Mouse (Mus musculus) embryonic fibroblast, embryonic 13.5 days (primary cell): ENCODE results near the gene Cacnb1. TPM values are rescaled to one million over a fixed set of nuclear protein-coding genes. Genes with fewer than 3 reads are reported as not detected.

Source experiments
- H3K27ac ChIP-seq: 2 replicates; pipeline ENCODE4 v1.5.1; 2012; ENCODE audit warnings: low read length, control low read depth, inconsistent platforms; ENCODE audit not compliant: insufficient read depth
- H3K4me1 ChIP-seq: 2 replicates; pipeline ENCODE4 v1.6.1; 2011; ENCODE audit warnings: low read length; ENCODE audit not compliant: control insufficient read depth, insufficient read depth
- H3K4me3 ChIP-seq: 2 replicates; pipeline ENCODE4 v1.5.1; 2011; ENCODE audit warnings: mild to moderate bottlenecking, control low read depth, low read length; ENCODE audit not compliant: insufficient read depth
- CTCF ChIP-seq: IDR thresholded peaks from 2 replicates; pipeline ENCODE4 v1.5.1; 2011; ENCODE audit warnings: mild to moderate bottlenecking, control low read depth, low read length, moderate library complexity, borderline replicate concordance; ENCODE audit not compliant: insufficient read depth
- POLR2A ChIP-seq: IDR thresholded peaks from 2 replicates; pipeline ENCODE4 v1.6.1; 2011; ENCODE audit warnings: low read depth, mild to moderate bottlenecking, control low read depth, low read length, moderate library complexity
- polyA plus RNA-seq: library from polyadenylated mRNA; stranded (reverse); fragments of >200 nt; gene quantifications from 2 replicates; pipeline ENCODE4 v1.2.4, GENCODE M21; 2011; ENCODE audit warnings: low read depth; ENCODE audit not compliant: missing spikeins, insufficient read length

Gene Cacnb1
- polyA plus RNA-seq, 1 experiment: 4.9 TPM

GRCm38 (mm10) chr11:97995564-97996288 is 27.1 kb downstream of the Cacnb1 start, which contains the start of gene Arl5c:
Gene Arl5c, minus strand, starts transcription at chr11:97996181.
- Histone ChIP-seq H3K4me1 (no peaks in the 10 kb centered on the region), H3K27ac (no peak within 1 kb of the TSS), H3K4me3 (peak within 1 kb of the TSS; percentile 45)
- no peak for TF ChIP-seq POLR2A
- no peak for TF ChIP-seq CTCF

DNA sequence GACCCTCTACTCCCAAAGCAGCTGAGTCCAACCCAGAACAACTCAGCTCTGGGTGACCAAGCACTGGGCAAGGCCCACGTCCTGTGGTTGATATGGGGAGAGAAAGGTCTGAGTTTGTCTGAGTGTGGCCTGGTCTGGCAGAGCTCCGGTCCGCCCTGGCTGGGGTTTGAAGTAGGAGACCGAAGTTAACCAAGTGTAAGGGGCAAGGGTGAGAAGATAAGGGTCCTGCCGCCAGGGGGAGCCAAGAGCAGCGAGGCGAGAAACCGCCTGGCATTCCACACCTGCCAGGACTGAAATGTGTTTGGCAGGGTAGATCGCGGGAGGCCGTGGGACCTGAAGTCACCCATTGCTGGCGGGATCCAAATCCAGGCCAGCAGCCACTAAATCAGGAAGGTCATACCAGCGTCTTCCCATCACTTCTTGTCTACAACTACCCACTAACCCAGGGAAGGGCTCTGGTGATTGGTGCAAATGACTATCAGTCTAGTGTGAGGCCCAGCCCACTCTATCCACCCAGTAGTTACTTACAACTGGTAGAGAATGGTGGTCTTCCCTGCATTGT is 28.2 kb downstream of the Cacnb1 start:
- TF ChIP-seq CTCF (peak; percentile 53; the same call in 1 of the 2 replicates), POLR2A (no peak)
- peak overlapping the region; percentile 45; the same call in 1 of the 2 replicates for H3K4me3 ChIP-seq
- H3K4me1 ChIP-seq: peaks cover 3% of the 10 kb centered on the region; the same call in 1 of the 2 replicates
- H3K27ac ChIP-seq: no peak overlapping the region

GRCm38 (mm10) chr11:97988530-97989096 is 34.2 kb downstream of the Cacnb1 start:
- H3K4me3 ChIP-seq: peak overlapping the region; percentile 96
- no peak for TF ChIP-seq CTCF
- no peak for TF ChIP-seq POLR2A
- H3K27ac ChIP-seq: peak overlapping the region; percentile 64
- H3K4me1 ChIP-seq: peaks cover 3% of the 10 kb centered on the region; the same call in 1 of the 2 replicates

GRCm38 (mm10) chr11:97987551-97988526 is 35.0 kb downstream of the Cacnb1 start:
- H3K4me3 ChIP-seq: peak overlapping the region; percentile 96
- TF ChIP-seq CTCF (peak; percentile 75), POLR2A (peak; percentile 73)
- H3K27ac ChIP-seq: peak overlapping the region; percentile 66
- H3K4me1 ChIP-seq: peaks cover 3% of the 10 kb centered on the region; the same call in 1 of the 2 replicates

- Histone ChIP-seq H3K27ac (no peak overlapping the region), H3K4me3 (peak overlapping the region; percentile 51), H3K4me1 (peaks cover 3% of the 10 kb centered on the region; the same call in 1 of the 2 replicates)
- no peak for TF ChIP-seq POLR2A
- no peak for TF ChIP-seq CTCF
Observed at GRCm38 (mm10) chr11:97986738-97987465, 35.9 kb downstream of the Cacnb1 start.

DNA sequence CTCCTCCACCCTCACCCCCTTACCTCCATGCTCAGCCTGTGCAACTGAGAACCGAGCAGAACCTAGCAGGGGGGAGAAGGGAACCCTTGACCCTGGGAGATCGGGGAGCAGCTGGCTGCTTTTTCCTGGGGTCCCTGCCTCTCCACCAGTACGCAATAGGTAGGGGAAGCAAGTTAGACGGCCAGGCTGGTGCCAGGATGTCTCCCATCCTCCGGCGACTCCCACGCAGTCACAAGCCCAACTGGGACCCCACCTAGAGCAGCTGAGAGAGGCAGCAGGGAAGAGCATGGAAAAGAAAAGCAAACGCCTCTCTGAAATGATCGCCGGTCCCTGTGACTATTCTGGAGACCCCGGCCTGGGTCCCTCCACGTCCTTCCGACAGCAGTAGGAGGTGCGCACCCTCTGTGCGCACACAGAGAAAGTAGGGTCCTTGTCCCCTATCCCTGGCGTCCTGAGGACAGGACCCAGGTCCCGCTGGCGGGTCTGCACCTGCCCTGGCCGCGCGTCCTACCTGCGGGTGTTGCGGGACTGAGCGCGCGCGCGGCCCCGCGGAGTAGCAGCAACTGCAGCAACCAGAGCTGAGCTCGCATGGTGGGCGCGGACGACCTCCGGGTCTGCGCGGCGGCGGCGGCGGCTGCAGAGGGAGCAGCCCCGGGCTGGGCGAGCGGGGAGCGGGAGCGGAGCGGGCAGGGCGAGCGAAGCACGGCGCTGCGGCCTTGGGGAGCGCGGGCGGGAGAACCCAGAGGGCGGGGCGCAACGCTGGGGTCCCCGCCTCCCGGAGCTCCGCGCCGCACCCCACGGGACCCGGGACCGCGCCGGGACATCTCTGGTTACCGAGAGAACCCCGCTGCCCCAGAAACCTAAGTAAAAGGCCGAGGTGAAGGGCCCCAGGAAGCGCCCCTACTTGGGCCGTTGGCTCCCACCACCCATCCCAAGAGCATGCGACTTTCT is 36.8 kb downstream of the Cacnb1 start, which contains the start of gene Plxdc1:
Gene Plxdc1 (minus strand): TSS at position 718 of the 951 bp plus-strand sequence.
- no peak within 1 kb of the TSS for H3K27ac ChIP-seq

DNA sequence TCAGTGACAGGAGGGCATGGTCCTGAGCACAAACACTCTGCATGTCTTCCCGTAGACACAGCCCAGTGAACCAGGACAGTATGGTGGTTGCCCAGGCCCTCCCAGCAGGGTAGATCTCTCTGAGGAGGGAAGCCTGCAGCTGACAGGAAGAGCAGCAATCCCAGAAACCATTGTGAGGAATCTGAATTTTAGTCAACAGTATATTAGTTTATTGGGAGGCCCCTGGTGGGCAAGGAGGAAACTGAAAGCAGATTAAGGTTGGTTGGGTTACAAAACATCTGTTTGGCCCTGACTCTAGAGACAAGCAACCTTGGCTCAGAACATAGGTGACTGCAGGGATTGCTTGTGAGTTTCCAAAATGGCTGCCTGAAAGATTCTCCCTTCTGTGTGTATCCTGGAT is 38.9 kb downstream of the Cacnb1 start:
- TF ChIP-seq POLR2A (no peak), CTCF (no peak)
- Histone ChIP-seq H3K27ac (no peak overlapping the region), H3K4me3 (no peak overlapping the region)

More for the DNA sequence above, 36.8 kb downstream of the Cacnb1 start, which contains the start of gene Plxdc1:
- peak within 1 kb of the TSS; percentile 51 for H3K4me3 ChIP-seq
- TF ChIP-seq CTCF (no peak), POLR2A (no peak)
- peaks cover 3% of the 10 kb centered on the region; the same call in 1 of the 2 replicates for H3K4me1 ChIP-seq

More for the DNA sequence above, 38.9 kb downstream of the Cacnb1 start:
- 0 out of 2 replicates have a peak, but pooled peaks cover 6% of the 10 kb centered on the region for H3K4me1 ChIP-seq
